Mouse (Mus musculus) frontal cortex, postnatal 10 days (tissue): ENCODE measurements at regions not wholly inside any gene's neighbourhood (a gene's known extent, or its start where the extent isn't known, plus 50 kb on each side); places are given as distances from the start of the nearest gene placed in this dataset.
"Not testable (repeated sequence)": the region's sequence is repeated elsewhere in the genome, so short reads cannot be mapped to it uniquely, and the experiment has no call there.

Experiments
- DNase-seq, 2 experiments: peaks; one replicate each; pipeline ENCODE4 v3.0.0; 2022; ENCODE audit warnings: low spot score in 2 of 2, mixed read lengths in 1 of 2

DNA sequence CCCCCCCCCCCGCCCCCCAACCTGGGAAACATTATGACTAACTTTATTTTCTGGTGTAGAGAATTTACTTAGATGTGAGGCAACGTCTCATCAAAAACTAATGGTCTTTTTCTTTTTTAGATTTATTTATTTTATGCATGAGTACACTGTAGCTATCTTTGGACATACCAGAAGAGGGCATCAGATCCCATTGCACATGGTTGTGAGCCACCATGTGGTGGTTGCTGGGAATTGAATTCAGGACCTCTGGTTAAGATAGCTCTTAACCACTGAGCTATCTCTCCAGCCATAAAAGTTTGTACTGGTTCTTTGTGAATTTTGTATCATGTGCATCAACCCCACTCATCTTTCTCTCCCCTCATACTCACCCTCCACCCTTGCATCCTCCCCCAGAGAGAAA is 847.3 kb downstream of the Robo1 start:
- DNase-seq, result no peak

DNA sequence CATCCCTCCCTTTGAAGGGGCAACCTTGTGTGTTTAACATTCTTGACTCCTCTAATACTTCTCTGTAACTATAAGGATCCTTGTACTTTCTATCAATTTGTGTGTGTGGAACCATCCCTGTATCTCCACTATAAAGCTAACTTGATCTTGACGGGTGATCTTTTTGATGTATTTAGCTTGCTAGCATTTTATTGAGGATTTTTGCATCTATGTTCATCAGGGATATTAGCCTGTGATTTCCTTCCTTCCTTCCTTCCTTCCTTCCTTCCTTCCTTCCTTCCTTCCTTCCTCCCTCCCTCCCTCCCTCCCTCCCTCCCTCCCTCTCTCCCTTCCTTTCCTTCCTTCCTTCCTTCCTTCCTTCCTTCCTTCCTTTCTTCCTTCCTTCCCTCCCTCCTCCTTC is 819.8 kb downstream of the Robo1 start:
- not testable (repeated sequence) for DNase-seq

DNA sequence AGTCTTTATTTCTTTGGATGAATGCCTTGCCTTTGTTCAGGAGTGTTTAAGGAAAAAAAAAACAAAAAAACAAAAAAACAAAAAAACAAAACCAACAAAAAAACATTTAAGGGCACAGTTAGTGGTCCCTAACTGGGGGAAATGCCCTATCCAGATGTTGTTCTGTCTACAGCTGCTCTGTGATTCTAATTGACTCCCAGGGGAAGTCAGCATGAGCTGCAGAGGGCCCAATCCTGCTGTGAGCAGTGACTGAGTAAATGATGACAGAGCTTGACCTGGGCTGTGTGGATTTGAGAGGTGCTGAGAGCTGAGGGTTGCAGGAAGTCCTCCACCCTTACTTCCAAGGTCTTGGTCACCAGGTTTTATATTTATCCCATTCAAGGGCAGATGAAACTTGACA is 812.5 kb downstream of the Robo1 start:
- no peak for DNase-seq

DNA sequence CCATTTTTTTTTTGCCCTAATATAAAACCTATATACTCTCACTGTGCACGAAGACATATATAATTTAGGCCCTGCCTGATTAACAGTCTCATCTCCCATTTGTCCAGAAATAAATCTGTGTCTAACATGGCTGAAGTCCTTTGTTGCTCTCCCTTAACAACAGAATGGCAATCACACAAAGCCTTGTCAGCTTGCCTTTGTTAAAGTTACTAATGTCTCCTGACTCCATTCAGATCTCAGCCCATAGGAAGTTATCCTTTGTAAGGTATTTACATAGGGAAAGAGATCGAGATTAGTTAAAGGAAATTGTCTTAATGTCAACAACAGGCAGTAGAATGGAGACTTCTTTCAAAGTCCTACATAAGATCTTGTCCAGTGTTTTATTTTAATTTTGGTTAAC is 809.2 kb downstream of the Robo1 start:
- no peak for DNase-seq

DNA sequence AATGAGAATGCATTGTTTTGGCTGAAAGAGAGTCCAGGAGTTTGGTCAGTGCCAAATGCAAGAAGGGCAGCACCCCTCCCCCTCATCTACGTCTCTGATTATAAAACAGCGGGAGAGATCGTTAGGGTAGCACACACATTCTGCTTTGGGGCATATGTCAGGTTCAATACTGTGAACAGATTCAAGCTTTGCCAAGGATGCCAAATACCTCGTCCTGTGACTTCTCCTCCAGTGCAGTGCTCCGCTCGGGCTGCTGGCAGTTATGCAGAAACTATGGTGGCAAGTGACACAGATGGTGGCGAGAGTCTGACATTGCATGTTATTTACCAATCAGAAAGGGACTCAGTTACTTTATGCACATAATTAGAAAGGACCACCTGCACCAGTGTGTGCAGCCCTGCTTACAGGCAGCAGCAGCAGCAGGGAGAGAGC is 799.9 kb downstream of the Robo1 start:
- DNase-seq, result no peak

DNA sequence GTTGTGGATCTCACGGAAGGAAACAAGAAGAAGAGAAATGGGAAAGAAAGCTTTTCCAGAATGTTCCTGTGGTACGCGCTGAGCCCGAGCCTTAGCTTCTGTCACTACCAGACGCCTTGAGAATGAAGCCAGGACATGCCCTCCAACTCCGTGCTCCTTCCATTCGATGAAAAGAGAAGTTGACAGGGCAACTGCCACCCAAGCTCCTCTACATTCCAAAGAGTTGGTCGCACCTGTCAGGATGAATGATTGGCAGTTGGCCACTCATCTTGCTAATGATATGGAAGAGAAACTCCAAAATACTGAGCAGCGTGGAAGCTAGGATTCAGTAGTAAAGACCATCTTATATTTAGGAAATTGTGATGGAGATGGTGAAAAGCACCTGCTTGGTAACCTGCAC is 799.5 kb downstream of the Robo1 start:
- DNase-seq, result no peak

DNA sequence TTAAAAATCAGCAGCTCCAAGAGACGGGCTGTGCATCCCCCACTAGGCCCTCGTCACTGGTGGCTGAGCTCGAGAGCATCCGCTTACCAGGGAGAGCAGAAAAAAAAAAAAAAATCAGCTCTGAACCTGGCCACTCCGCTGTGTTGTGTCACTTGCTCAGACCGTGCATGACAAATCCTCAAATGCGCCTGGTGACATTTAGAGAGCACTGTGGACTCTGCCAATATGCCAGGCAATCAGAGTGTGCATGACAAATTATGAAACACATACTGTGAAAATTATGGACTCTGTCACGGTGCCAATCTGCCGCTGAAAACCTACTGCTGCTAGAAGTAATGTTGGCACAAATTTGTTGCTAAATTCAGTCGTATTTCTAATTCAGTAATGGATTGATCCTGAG is 797.4 kb downstream of the Robo1 start:
- peak; percentile 17 to 41 for DNase-seq

DNA sequence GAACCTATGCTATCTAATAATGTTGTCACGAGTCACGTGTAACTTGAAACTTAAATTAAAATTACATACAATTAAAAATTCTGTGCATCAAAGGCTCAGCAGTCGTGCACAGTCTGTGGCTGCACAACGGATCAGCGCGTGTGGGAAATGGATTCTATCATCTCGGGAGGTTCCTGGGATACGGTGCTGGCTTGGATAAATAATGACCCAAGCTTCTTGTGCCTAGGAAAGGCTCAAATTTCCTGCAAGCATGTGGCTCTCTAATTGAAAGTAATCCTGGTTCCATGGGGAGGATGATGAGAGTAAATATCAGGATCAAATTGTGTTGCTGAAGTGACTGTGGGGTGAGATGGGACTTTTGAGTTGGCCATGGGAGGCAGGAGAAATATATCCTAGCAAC is 792.2 kb downstream of the Robo1 start:
- DNase-seq, result no peak

DNA sequence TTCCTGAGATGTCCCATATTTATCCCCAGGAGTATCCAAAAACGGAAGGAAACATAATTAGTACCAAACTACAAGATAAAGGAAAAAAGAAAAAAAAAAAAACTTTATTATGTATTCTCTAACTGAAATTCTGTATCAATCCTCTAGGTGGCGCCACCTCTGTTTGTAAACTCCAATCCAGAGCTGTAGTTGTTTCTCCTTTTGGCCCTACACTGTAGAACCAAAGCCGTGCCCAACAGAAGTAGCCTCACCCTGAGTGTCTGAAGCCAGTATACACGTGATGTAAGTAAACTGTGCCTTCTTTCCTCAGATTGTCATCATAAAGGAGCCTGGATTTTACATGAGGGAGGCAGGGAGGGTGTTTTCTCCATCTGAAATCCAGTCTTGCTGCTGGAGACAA is 790.7 kb downstream of the Robo1 start:
- DNase-seq, result no peak

DNA sequence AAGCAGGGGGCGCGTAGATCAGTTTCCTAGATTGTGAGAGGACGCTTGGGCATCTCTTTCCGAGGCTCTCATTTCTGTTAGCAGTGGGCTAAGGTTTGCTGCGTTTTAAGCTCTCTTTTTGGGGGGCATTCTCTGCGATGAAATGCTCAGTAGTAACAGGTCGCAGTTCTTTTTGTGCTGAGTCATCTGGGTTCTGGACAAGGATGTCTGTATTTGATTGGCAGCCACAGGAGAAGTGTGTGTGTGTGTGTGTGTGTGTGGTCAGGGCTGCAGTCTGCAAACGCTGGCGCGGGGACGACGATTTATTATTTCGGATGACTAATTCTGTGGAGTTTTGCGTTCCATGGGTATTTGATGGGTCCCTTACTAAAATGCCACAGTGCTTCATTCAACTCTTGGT is 789.1 kb downstream of the Robo1 start:
- no peak for DNase-seq

DNA sequence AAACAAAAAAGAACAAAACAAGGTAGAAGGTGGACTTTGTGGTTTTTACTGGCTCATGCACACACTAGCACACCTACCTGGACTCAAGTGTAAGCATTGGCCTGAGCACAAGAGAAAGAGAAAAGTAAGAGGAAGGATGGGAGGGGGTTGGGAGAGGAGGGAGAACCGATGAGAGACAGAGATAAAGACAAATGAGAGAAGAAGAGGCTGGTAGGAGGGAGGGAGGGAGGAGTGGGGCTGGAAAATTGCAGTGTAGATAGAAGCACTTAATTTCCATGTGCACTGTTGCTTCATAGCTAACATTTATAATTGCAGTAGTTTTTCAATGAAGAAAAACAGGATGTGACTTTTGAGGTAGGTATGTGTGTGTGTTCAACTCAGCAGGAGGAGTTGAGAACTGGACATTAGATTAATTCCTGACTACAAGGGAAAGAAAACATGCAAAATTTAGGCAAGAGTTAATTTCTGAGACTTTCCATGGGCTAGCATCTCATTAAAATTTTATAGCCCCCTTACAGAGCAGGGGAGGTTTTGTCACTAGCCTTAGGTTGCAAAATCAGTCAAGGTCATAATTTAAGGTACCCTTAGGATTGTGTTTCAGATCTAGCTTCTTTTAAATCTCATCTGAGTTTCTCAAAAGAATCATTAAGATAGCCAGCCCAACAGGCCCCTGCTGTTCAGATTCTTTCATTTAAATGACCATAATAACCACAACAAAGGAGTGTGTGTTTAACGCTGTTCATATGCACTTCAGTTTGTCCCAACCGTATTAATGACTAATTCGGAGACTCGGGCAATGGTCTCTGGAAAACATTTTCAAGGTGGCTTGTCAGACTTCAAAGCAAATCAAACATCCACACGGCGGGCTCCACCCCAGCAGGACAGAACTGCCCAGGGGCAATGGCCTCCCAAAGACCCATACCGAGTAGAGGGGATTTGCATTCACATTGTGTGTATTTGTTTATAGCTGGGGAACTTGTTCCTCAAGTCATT is 788.3 kb downstream of the Robo1 start:
- no peak for DNase-seq
